Mouse (Mus musculus) left cerebral cortex, postnatal 14 days (tissue): ENCODE measurements around the gene Gm49395. TPM values are rescaled to one million over a fixed set of nuclear protein-coding genes. Genes with fewer than 3 reads are reported as not detected.

Source experiments
- DNase-seq, 2 experiments: peaks; one replicate each; pipeline ENCODE4 v3.0.0; 2021 to 2022; ENCODE audit warnings: low spot score in 2 of 2, mixed read lengths in 1 of 2
- intact Hi-C: fragments of 180-260 bp; cut with DNase I; formaldehyde crosslinking; loops from one replicate; pipeline ENCODE4 v1.15.1; 2025
- long read RNA-seq, 2 experiments: library from polyadenylated mRNA; stranded (forward); transcript quantifications; one replicate each; pipeline ENCODE4 v2.0.0; 2021
- total RNA-seq, 2 experiments: library from RNA; stranded (reverse); gene quantifications; 2 replicates each; pipeline ENCODE4 v1.2.3; 2021

Gm49395 gene
- 1 to 10 TPM; 3.7 to 4.1 TPM for total RNA-seq
- long read RNA-seq, experiment 1, result 0 reads
- long read RNA-seq, experiment 2, partial matches to known transcripts, result 0 of 2 reads
- long read RNA-seq, experiment 2, other reads (novel, unspliced or antisense), result 2 of 2 reads

- intact Hi-C loops, result no loop called here
- DNase-seq, result peak; percentile 9 to 35
Measured at GRCm38 (mm10) chr13:115101355-115102191, at the start of gene Gm49395, which contains the start of gene Itga1. TSS of gene Gm49395 (minus strand) at chr13:115101921. TSS of gene Itga1 (minus strand) at chr13:115101964.

GRCm38 (mm10) chr13:115150602-115151001, 48.9 kb upstream of the Gm49395 start:
- intact Hi-C loops, result no loop called here

GRCm38 (mm10) chr13:115149849-115150248, 48.1 kb upstream of the Gm49395 start:
- intact Hi-C loops, result no loop called here
- DNase-seq, result no peak

More at GRCm38 (mm10) chr13:115150602-115151001, 48.9 kb upstream of the Gm49395 start:
- no peak for DNase-seq

- no peak for DNase-seq
- intact Hi-C loops, result no loop called here
Measured at GRCm38 (mm10) chr13:115143575-115143974, 41.9 kb upstream of the Gm49395 start.

GRCm38 (mm10) chr13:115142066-115142465, 40.3 kb upstream of the Gm49395 start:
- intact Hi-C loops, result no loop called here
- no peak for DNase-seq

GRCm38 (mm10) chr13:115138513-115138912, 36.8 kb upstream of the Gm49395 start:
- DNase-seq, result no peak
- intact Hi-C loops, result no loop called here

- intact Hi-C loops, result no loop called here
- no peak for DNase-seq
Measured at GRCm38 (mm10) chr13:115136761-115137160, 35.0 kb upstream of the Gm49395 start.

- intact Hi-C loops, result no loop called here
- DNase-seq, result no peak
Measured at GRCm38 (mm10) chr13:115132435-115132834, 30.7 kb upstream of the Gm49395 start.

GRCm38 (mm10) chr13:115131381-115131780, 29.7 kb upstream of the Gm49395 start:
- DNase-seq, result no peak
- intact Hi-C loops, result no loop called here

- intact Hi-C loops, result no loop called here
- DNase-seq, result no peak
Measured at GRCm38 (mm10) chr13:115130035-115130434, 28.3 kb upstream of the Gm49395 start.

GRCm38 (mm10) chr13:115127826-115128225, 26.1 kb upstream of the Gm49395 start:
- intact Hi-C loops, result no loop called here
- DNase-seq, result no peak

- intact Hi-C loops, result no loop called here
- no peak for DNase-seq
Measured at GRCm38 (mm10) chr13:115126534-115126933, 24.8 kb upstream of the Gm49395 start.

- no peak for DNase-seq
- intact Hi-C loops, result no loop called here
Measured at GRCm38 (mm10) chr13:115125130-115125529, 23.4 kb upstream of the Gm49395 start.

- DNase-seq, result no peak
- intact Hi-C loops, result no loop called here
Measured at GRCm38 (mm10) chr13:115124521-115124920, 22.8 kb upstream of the Gm49395 start.

- no peak for DNase-seq
Measured at GRCm38 (mm10) chr13:115118756-115119155, 17.0 kb upstream of the Gm49395 start.

GRCm38 (mm10) chr13:115118195-115118594, 16.5 kb upstream of the Gm49395 start:
- intact Hi-C loops, result no loop called here
- DNase-seq, result no peak

More at GRCm38 (mm10) chr13:115118756-115119155, 17.0 kb upstream of the Gm49395 start:
- intact Hi-C loops, result no loop called here

GRCm38 (mm10) chr13:115116930-115117621, 15.4 kb upstream of the Gm49395 start:
- no peak for DNase-seq
- intact Hi-C loops, result no loop called here

GRCm38 (mm10) chr13:115109628-115110027, 7.9 kb upstream of the Gm49395 start:
- no peak for DNase-seq
- intact Hi-C loops, result no loop called here

GRCm38 (mm10) chr13:115107436-115107835, 5.7 kb upstream of the Gm49395 start:
- no peak for DNase-seq
- intact Hi-C loops, result no loop called here

GRCm38 (mm10) chr13:115106183-115106582, 4.5 kb upstream of the Gm49395 start:
- intact Hi-C loops, result no loop called here
- DNase-seq, result no peak
